Comparison of ENCODE assay signal across 28 mouse cellular contexts in genomic region chr2:130919062-130919593, GRCm38 (mm10). TPM values are rescaled to one million over a fixed set of nuclear protein-coding genes. Genes with fewer than 3 reads are reported as not detected.
A peak's percentile ranks its signal among the peaks of the same experiment; 100 is the strongest.
DNase-seq lines count a peak whose midpoint lies in the region; ATAC-seq and TF ChIP-seq lines count a peak whose summit lies in the region.
"Had no signal": no experiment of that assay in that cellular context is flagged by ENCODE, and none has a peak within 500 bp of the region (broad histone marks: within the 10 kb centered on the region; RNA-seq: fewer than 3 reads in every experiment).

No protein-coding gene starts in this region.

- 0 out of 2 replicates have a peak, but pooled peaks cover 4% of the 10 kb centered on the region for H3K4me1 ChIP-seq in kidney, postnatal 0 days (replicated peaks; ENCODE audit: insufficient read depth, low read length)
- 0 out of 2 replicates have a peak, but pooled peaks cover 4% of the 10 kb centered on the region for H3K4me1 ChIP-seq in liver, postnatal 0 days (ENCODE audit: insufficient read depth)
- no peaks in the 10 kb centered on the region for H3K4me1 ChIP-seq in liver, embryonic 12.5 days
- H3K4me1 ChIP-seq: forebrain, embryonic 12.5 days had no signal

- WGBS in kidney, postnatal 0 days, result 35% methylated on average over 5 of the region's 5 CpGs
- 64% methylated on average over 5 of the region's 5 CpGs for whole genome bisulfite sequencing in liver, postnatal 0 days (ENCODE audit: insufficient replicate concordance)
- 70% methylated on average over 5 of the region's 5 CpGs for WGBS in liver, embryonic 12.5 days (ENCODE audit: insufficient replicate concordance)

- no peak overlapping the region for H3K27ac ChIP-seq in kidney, postnatal 0 days
- H3K27ac ChIP-seq in liver, postnatal 0 days (ENCODE audit: low read depth), result peak overlapping the region; percentile 64
- no peak overlapping the region for H3K27ac ChIP-seq in liver, embryonic 12.5 days
- H3K27ac ChIP-seq: embryonic facial prominence, embryonic 13.5 days; embryonic facial prominence, embryonic 15.5 days; forebrain, embryonic 10.5 days; forebrain, embryonic 12.5 days had no signal

- DNase-seq in adrenal gland, adult 2 months, result peak; percentile 11
- no peak for DNase-seq in adrenal gland, postnatal 36 days
- peak; percentile 5 for DNase-seq in kidney, postnatal 0 days (ENCODE audit: low spot score)
- DNase-seq in kidney, postnatal 4 days, result no peak
- DNase-seq in liver, postnatal 0 days, result no peak
- DNase-seq in adipocyte (ENCODE audit: low spot score), result peak; percentile 61
- DNase-seq in embryo, embryonic 11 days, result no peak
- DNase-seq: adrenal gland, adult 8-10 months; adrenal gland, postnatal 14 days; B cell, adult 2 months; cerebellum, adult 11-12 months; cerebellum, adult 2 months; cerebellum, adult 9-10 months; cerebellum, postnatal 10 days; cerebellum, postnatal 25 days had no signal

- no peak overlapping the region for H3K4me3 ChIP-seq in kidney, postnatal 0 days (replicated peaks; ENCODE audit: low read depth, low read length)
- H3K4me3 ChIP-seq in liver, postnatal 0 days (ENCODE audit: low read depth, low read length), result no peak overlapping the region
- H3K4me3 ChIP-seq in liver, embryonic 12.5 days, result no peak overlapping the region
- H3K4me3 ChIP-seq: embryonic facial prominence, embryonic 13.5 days; embryonic facial prominence, embryonic 15.5 days; erythroblast, embryonic 14.5 days; forebrain, embryonic 10.5 days; forebrain, embryonic 12.5 days had no signal

- H3K36me3 ChIP-seq in kidney, postnatal 0 days (ENCODE audit: insufficient read depth, low read length), result no peaks in the 10 kb centered on the region
- H3K36me3 ChIP-seq in liver, postnatal 0 days (replicated peaks; ENCODE audit: insufficient read depth, low read length), result no peaks in the 10 kb centered on the region
- no peaks in the 10 kb centered on the region for H3K36me3 ChIP-seq in liver, embryonic 12.5 days
- H3K36me3 ChIP-seq: embryonic facial prominence, embryonic 13.5 days; embryonic facial prominence, embryonic 15.5 days; forebrain, embryonic 10.5 days; forebrain, embryonic 12.5 days had no signal

- H3K9me3 ChIP-seq in kidney, postnatal 0 days (replicated peaks; ENCODE audit: low read length), result no peaks in the 10 kb centered on the region
- no peaks in the 10 kb centered on the region for H3K9me3 ChIP-seq in liver, postnatal 0 days (ENCODE audit: low read length)
- no peaks in the 10 kb centered on the region for H3K9me3 ChIP-seq in liver, embryonic 12.5 days (replicated peaks)
- H3K9me3 ChIP-seq: embryonic facial prominence, embryonic 13.5 days; embryonic facial prominence, embryonic 15.5 days; forebrain, embryonic 10.5 days; forebrain, embryonic 12.5 days; G1E had no signal

- H3K27me3 ChIP-seq in kidney, postnatal 0 days (ENCODE audit: insufficient read depth, low read length), result no peaks in the 10 kb centered on the region
- H3K27me3 ChIP-seq in liver, postnatal 0 days (ENCODE audit: insufficient read depth, low read length), result no peaks in the 10 kb centered on the region
- no peaks in the 10 kb centered on the region for H3K27me3 ChIP-seq in liver, embryonic 12.5 days (replicated peaks)
- H3K27me3 ChIP-seq: CH12.LX; embryonic facial prominence, embryonic 13.5 days; embryonic facial prominence, embryonic 15.5 days; forebrain, embryonic 12.5 days; Patski had no signal

- no peak overlapping the region for H3K4me2 ChIP-seq in kidney, postnatal 0 days (ENCODE audit: low read length)
- H3K4me2 ChIP-seq in liver, postnatal 0 days (ENCODE audit: low read depth, low read length), result 0 out of 2 replicates have a peak overlapping the region, but pooled peaks have one; percentile 1
- H3K4me2 ChIP-seq in liver, embryonic 12.5 days, result no peak overlapping the region
- H3K4me2 ChIP-seq: embryonic facial prominence, embryonic 13.5 days; embryonic facial prominence, embryonic 15.5 days; forebrain, embryonic 12.5 days had no signal

- ATAC-seq in kidney, postnatal 0 days (replicated peaks; ENCODE audit: low FRiP score, low read depth), result no peak
- peak; percentile 87 for ATAC-seq in liver, postnatal 0 days
- ATAC-seq in liver, embryonic 12.5 days, result no peak
- ATAC-seq: activated CD4-positive, CD25-positive, alpha-beta regulatory T cell, adult 4 months; CD4-positive, CD25-positive, alpha-beta regulatory T cell, adult 4 months; forebrain, embryonic 14.5 days; forebrain, embryonic 16.5 days; Patski had no signal

- TF ChIP-seq CTCF in kidney, postnatal 0 days (IDR thresholded peaks at IDR 0.05; ENCODE audit: low read depth), result no peak
- no peak for TF ChIP-seq CTCF in liver, postnatal 0 days (IDR thresholded peaks at IDR 0.05; ENCODE audit: low read depth)

- no peak for TF ChIP-seq EP300 in liver, postnatal 0 days (IDR thresholded peaks at IDR 0.05; ENCODE audit: low read depth)

- no peak overlapping the region for H3K9ac ChIP-seq in kidney, postnatal 0 days (ENCODE audit: low read depth, low read length)
- no peak overlapping the region for H3K9ac ChIP-seq in liver, postnatal 0 days (replicated peaks)
- no peak overlapping the region for H3K9ac ChIP-seq in liver, embryonic 12.5 days
- H3K9ac ChIP-seq: embryonic facial prominence, embryonic 13.5 days; embryonic facial prominence, embryonic 15.5 days; forebrain, embryonic 12.5 days had no signal

RNA-seq across cellular contexts. Expression of gene Atrn, which starts 12.8 kb away (rescaled TPM):
- 10 to 100 TPM; 27.3 to 31.5 TPM for total RNA-seq in adrenal gland, adult 2 months (2021)
- 9.8 and 10.3 TPM in 2 replicates for polyA plus RNA-seq in adrenal gland, adult 2 months (2012; rRNA removed)
- 10 to 100 TPM; 32.9 to 38.9 TPM for total RNA-seq in adrenal gland, postnatal 36 days (2021)
- 6.2 and 6.5 TPM in 2 replicates for polyA plus RNA-seq in kidney, postnatal 0 days (2015; fragmentation: Nextera tagmentation; extraction: Ambion mirVana)
- 4.3 and 6.3 TPM in 2 replicates for polyA plus RNA-seq in liver, postnatal 0 days (2015; fragmentation: Nextera tagmentation; extraction: Ambion mirVana)
- polyA plus RNA-seq in liver, embryonic 12.5 days (2016; fragmentation: Nextera tagmentation; extraction: Ambion mirVana), result 3.7 and 4.1 TPM in 2 replicates

RNA-seq across cellular contexts. Expression of gene 4930402H24Rik, which starts 12.9 kb away (rescaled TPM):
- 10 to 100 TPM; 36.9 to 43.5 TPM for total RNA-seq in adrenal gland, adult 2 months (2021)
- polyA plus RNA-seq in adrenal gland, adult 2 months (2012; rRNA removed), result 31.1 and 40.0 TPM in 2 replicates
- total RNA-seq in adrenal gland, postnatal 36 days (2021), result 10 to 100 TPM; 31.3 to 39.4 TPM
- polyA plus RNA-seq in kidney, postnatal 0 days (2015; fragmentation: Nextera tagmentation; extraction: Ambion mirVana), result 19.2 and 23.2 TPM in 2 replicates
- polyA plus RNA-seq in liver, postnatal 0 days (2015; fragmentation: Nextera tagmentation; extraction: Ambion mirVana), result 6.6 and 8.9 TPM in 2 replicates
- polyA plus RNA-seq in liver, embryonic 12.5 days (2016; fragmentation: Nextera tagmentation; extraction: Ambion mirVana), result 10.6 and 13.3 TPM in 2 replicates

Comparison
In these comparisons a context has a peak if more than half of its experiments do, and no peak if none do; other contexts are left out.
1. DNase-seq: peak in adrenal gland, adult 2 months (single experiment), kidney, postnatal 0 days (single experiment) and adipocyte (single experiment); none in adrenal gland, postnatal 36 days (0 of 2), kidney, postnatal 4 days (0 of 2), liver, postnatal 0 days (single experiment) and embryo, embryonic 11 days (single experiment).